Mouse (Mus musculus) gastrocnemius, postnatal 10 days (tissue): Measurements from ENCODE around the gene Arf3. TPM values are rescaled to one million over a fixed set of nuclear protein-coding genes. Genes with fewer than 3 reads are reported as not detected.
A peak's percentile ranks its signal among the peaks of the same experiment; 100 is the strongest.

Source experiments
- DNase-seq: peaks from one replicate; pipeline ENCODE4 v3.0.0; 2021; ENCODE audit warnings: mixed read lengths
- total RNA-seq, 2 experiments: library from RNA; stranded (reverse); gene quantifications; 2 replicates each; pipeline ENCODE4 v1.2.3; 2021

The Arf3 gene
- total RNA-seq, 2 experiments from 2014 or later: 21.2 to 24.2 TPM

DNA sequence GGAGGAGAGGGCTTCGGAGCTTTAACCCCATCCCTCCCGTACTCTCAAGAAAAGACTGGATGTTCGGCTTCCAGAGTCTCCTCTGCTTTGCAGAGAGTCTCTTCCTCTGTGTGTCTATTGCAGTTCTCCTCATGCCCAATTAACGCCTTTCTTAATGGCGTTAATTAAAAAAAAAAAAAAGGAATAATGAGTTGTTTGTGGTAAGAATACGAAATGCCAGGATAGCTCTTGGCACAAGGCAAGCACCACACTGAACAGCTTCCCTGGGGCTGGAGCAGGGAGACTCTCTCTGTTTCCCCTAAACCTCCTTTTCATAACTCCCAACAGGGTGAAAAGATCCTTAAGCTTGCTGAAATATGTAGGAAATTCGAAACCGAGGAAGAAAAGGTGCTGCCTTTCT, 40.8 kb downstream of the Arf3 start:
- no peak for DNase-seq

DNA sequence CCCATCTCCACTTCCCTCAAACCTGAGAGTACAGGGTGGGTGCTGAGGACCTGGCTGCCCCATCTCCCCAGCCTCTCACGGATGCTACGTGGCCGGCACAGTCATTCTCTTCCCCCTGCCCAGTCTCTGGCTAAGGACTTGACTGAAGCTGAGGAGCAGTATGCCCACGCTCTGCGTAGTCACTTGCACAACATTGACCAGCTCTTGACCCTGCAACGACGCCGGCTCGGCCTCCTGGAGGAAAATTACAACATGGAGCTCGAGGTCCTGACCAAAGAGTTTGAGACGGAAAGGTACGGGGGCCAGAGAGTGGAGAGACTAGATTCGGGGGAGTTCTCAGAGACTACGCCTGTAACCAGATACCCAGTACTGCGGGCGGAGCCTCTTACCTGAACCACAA, 45.7 kb downstream of the Arf3 start:
- DNase-seq: no peak

DNA sequence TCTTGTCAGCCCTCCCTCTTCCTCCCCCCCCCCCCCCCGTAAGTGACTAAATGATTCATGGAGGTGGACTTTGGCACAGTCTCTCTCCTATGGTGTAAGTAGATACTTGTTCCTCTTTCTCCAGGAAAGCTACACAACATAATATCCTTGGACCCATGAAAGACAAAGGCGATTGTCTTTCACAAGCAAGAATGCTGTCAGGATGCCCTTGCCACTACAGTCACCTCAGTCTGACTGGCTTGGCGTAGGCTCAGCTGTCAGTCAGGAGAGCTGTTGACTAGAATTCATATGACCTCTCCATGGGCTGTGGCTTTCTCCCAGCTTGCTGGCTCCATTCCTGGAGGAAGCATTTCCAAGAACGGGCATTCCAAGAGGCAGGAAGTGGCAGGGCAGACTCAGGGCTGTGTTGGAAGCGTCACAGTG, 48.8 kb downstream of the Arf3 start:
- DNase-seq: no peak

DNA sequence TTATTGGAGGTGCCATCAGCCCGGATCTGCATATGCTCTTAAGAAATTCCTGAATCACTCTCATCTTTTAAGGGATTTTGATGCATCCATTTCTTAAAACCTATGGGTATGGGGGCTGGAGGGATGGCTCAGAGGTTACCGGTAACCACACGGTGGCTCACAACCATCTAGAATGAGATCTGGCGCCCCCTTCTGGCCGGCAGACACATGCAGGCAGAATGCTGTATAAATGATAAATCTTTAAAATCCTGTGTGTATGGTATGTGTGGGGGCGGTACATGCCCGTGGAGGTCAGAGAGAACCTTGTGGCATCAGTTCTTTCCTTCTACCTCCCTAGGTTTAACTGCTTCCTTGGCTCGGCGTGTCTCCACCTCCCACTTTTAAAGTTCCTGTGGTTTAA, 52.6 kb downstream of the Arf3 start:
- DNase-seq: peak; percentile 77

DNA sequence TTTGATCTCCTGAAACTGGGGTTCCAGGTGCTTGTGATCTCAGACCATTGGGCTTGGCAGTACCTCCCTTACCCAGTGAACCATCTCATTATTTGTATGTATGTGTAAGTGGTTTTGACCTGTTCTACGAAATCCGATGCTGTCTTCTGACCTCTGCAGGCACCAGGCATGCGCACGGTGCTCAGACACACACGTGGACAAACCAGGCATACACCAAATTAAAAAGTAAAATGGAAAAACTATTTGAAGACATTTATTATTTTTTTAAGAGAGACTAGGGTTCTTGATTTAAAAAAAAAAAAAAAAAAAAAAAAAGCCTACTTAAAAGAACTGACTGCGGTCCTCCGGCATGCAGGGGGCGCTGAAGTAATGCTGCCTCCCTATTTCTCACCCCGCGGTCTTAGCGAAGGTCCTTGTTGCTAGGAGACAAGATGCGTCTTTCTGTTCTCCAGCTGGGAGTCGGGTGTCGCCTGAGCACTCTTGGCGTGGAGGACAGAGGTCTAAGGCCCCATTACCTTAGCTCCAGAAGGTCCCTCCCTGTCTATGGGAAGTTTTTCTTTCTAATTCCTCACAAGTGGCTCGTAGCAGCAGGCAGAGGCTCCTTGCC, 55.1 kb downstream of the Arf3 start, which contains the start of gene Ccdc65:
Ccdc65 (plus strand) TSS at position 442 of the 607 bp plus-strand sequence.
- peak; percentile 77 for DNase-seq

DNA sequence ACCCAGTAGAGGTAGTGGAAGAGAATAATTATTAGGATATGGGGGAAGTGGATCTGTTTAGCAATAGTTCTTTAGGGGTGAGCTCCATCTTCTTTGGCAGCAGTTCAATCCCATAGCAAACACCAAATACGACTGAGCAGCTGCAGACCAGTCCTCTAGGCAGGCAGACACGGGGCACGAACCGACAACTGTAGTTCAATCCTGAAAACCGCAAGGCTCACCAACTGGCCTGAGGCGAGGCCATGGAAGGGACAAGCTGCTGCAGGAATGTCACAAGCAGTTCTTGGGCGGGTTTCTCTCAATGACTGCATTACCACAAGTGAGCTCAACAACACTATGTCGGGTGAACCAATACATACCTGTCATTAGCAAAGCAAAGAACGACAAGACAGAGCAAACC, 58.7 kb downstream of the Arf3 start:
- DNase-seq: no peak

DNA sequence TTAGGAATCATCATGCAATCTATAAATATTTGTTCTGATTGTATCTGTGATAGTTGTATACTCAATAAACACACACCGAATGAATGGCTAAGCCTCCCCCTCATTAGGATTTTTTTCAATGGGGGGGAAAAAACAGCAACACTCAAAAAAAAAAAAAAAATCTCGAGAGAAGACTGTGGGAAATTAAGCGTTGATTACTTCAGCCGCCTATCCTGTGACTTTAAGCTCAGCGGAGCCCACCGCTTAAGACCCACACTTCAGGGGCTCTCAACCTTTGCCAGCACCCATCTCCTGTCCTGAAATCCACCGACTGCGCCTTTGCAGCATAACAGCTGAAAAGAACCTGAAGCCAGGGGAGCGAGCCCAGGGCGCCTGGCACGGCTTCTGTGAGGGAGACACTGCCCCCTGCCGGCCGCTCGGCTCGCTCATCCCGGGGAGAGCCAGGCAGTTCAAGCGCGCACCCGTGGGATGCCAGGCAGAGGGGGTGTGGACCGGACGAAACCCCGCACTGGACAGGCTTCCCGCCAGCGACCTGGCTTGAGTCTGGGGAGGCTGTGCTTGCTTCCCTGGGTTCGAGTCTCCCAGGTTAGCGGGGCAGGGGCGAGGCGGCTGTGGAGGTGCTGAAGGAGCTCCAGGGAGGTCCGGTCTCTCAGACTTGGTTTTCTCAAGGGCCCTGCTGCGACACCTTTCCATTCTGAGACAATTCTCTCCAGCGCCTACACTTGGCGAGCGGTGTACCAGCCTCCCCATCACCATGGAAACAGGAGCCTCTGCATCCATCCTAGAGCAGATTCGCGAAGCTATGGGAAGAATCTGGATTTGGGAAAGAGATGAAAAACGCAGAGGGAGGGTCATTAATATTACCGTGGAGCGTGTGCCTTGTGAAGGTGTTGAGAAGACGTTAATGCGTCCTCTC, 63.6 kb downstream of the Arf3 start:
- peak; percentile 93 for DNase-seq

DNA sequence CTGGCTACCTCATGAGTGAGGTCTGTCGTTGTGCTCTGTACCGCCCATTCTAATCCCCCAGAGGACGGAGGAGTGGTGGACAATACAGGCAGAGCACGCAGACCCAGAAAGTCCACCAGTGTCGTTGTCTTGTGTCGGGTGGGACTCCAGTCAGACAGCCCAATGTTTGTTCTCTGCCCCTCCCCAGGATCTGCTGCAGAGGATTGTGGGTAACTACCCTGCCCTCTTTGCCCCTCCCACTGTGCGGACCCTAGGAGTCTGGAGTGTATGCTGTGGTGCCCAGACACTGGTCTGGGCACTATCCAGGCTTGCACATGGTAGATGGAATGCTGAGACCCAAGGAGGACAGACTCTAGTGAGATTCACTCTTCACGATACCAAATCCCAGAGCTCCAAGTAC, 66.8 kb downstream of the Arf3 start:
- DNase-seq: no peak

DNA sequence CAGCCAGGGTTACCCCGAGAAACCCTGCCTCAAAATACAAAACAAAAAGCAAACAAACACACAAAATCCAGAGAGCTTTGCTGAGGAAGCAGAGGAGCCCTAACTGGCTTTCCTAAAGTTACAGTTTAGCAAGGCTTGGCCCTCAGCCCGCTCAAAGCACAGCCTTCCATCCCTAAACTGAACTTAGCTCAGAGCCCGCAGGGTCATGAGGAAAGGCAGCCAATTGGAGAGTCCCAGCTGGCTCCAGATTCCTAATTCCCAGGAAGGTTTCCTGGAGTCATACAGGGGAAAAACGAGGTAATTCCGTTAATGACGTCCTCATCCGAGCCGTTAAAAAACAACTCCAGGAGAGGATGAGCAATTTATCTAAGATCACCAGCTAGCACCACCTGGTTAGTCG, 67.3 kb downstream of the Arf3 start:
- peak; percentile 31 for DNase-seq

DNA sequence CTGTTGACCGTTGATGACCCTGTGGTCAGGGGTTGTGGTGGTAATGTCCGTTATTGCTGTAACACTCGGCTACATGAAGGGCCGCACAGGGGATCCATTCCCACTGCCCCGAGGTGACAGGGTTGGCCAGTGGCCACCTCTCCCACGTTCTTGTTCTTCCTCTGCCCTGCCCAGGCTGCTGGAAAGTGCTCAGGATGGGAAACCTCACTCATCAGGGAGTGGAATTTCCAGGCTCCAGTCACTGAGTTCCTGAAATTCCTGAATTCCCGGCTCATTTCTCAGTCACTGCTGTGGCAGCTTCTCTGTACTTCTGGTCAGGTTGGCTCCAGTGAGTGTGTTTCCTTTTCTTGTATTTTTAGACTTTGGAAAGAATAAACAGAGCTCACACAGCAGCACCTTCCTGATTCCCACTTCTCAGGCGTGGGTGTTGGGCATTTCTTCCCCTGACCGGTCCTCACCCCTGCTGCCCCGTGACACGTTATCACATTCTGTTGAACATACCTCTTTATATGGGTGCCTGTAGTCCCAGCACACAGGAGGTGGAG, 70.8 kb downstream of the Arf3 start:
- DNase-seq: peak; percentile 31

DNA sequence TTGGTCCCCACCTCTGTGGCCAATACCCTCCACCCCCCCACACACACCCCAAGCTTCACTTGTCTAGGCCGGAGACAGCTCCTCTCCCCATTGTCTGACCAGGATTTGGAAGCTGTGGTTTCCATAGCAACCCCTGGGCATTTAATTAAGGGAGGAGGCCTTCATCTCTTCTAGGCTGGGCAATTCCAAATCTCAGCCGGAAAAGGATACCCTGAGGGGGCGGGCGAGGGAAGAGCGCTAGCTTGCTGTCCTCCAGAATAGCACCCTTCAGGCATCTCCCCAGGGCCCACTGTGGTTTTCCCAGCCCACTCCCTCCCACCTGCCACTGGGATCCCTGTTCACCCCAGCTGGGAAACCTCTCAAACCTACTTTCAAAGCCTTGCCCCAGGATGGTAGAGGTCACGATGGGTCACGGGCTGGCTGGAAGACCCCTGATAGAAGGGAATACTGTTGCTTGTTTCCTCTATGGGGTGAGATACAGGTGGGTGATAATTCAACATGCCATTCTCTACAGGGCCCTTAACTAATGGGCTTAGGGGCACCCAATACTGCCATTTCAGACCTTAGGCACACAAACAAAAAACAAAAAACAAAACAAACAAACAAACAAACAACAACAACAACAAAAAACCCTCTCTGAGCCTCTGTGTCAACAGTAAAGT, 71.4 kb downstream of the Arf3 start:
- no peak for DNase-seq

DNA sequence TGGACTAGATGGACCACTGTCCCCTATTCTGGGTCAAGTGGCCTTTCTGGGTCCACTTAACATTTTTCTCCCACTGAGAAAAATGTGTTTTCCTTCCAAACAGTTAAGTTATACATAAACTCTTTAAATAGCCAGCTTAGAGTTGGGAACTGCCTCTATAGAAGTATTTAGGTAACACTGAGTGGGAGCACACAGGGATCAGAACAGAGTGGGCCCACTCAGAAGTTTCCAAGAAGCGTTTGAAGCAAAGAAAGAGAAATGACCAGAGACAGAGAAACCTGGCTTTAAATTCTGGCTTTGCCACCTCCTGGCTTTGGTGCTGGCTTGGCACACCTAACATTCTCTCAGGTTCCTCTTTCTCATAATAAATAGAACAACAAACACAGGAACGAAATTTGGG, 73.3 kb downstream of the Arf3 start:
- no peak for DNase-seq

Other genes with a start within 250 kb of the Arf3 start
- 10 to 100 TPM; 71.5 to 77.4 TPM for gene Kansl2, start 228.9 kb downstream of the Arf3 start, total RNA-seq
- 10 to 100 TPM; 21.7 to 30.4 TPM for gene Ccnt1, start 192.3 kb downstream of the Arf3 start, total RNA-seq
- gene 4930415O20Rik, start 192.2 kb downstream of the Arf3 start, total RNA-seq: not detected
- 10 to 100 TPM; 39.9 to 45.3 TPM for gene Adcy6, start 153.1 kb downstream of the Arf3 start, total RNA-seq
- gene Cacnb3, start 132.4 kb downstream of the Arf3 start, total RNA-seq: 10 to 100 TPM; 12.0 to 15.4 TPM
- gene Ddx23, start 100.3 kb downstream of the Arf3 start, total RNA-seq: 10 to 100 TPM; 53.6 to 57.6 TPM
- 1 to 10 TPM in 1 of 2 experiments, under 1 TPM in 1; 0.49 to 1.9 TPM for gene Rnd1, start 85.8 kb downstream of the Arf3 start, total RNA-seq
- gene Ccdc65, start 55.0 kb downstream of the Arf3 start, total RNA-seq: not detected
- 10 to 100 TPM in 1 of 2 experiments, 1 to 10 TPM in 1; 8.0 to 13.1 TPM for gene Fkbp11, start 35.0 kb downstream of the Arf3 start, total RNA-seq
- 1 to 10 TPM; 1.3 to 1.5 TPM for gene Wnt10b, start 14.9 kb upstream of the Arf3 start, total RNA-seq
- not detected for gene Wnt1, start 26.6 kb upstream of the Arf3 start, total RNA-seq
- gene Ddn, start 46.3 kb upstream of the Arf3 start, total RNA-seq: 1 to 10 TPM; 2.2 to 2.7 TPM
- 10 to 100 TPM; 35.8 to 36.6 TPM for gene Prkag1, start 68.3 kb upstream of the Arf3 start, total RNA-seq
- 10 to 100 TPM; 46.9 to 59.9 TPM for gene Kmt2d, start 108.0 kb upstream of the Arf3 start, total RNA-seq
- 1 to 10 TPM; 2.1 to 2.7 TPM for gene Rhebl1, start 131.3 kb upstream of the Arf3 start, total RNA-seq
- gene Dhh, start 135.3 kb upstream of the Arf3 start, total RNA-seq: 1 to 10 TPM; 3.6 to 4.0 TPM
- gene Lmbr1l, start 155.0 kb upstream of the Arf3 start, total RNA-seq: 1 to 10 TPM; 8.1 to 9.9 TPM
- 100 to 1,000 TPM; 188 to 204 TPM for gene Tuba1b, start 171.4 kb upstream of the Arf3 start, total RNA-seq
- gene Gm49450, start 190.3 kb upstream of the Arf3 start, total RNA-seq: not detected
- 100 to 1,000 TPM; 171 to 195 TPM for gene Tuba1a, start 190.5 kb upstream of the Arf3 start, total RNA-seq